Mouse (Mus musculus) liver, embryonic 15.5 days (tissue): ENCODE results near the gene Dnmbp. TPM values are rescaled to one million over a fixed set of nuclear protein-coding genes. Genes with fewer than 3 reads are reported as not detected.

Experiments
- ATAC-seq: fragments of 200-750 bp; cut with Nextera tagmentation; 2 replicates; pipeline ENCODE4 v1.8.0; 2017; ENCODE audit warnings: moderate number of reproducible peaks, mild to moderate bottlenecking, moderate library complexity; ENCODE audit not compliant: insufficient read depth
- H3K27ac ChIP-seq: fragments of 300-500 bp; sonication (generic); replicated peaks from 2 replicates; pipeline ENCODE4 v1.5.1; 2015; ENCODE audit warnings: mild to moderate bottlenecking, inconsistent platforms
- H3K27me3 ChIP-seq: fragments of 300-500 bp; sonication (generic); 2 replicates; pipeline ENCODE4 v1.6.1; 2015; ENCODE audit warnings: mild to moderate bottlenecking, inconsistent platforms
- H3K36me3 ChIP-seq: fragments of 300-500 bp; sonication (generic); replicated peaks from 2 replicates; pipeline ENCODE4 v1.6.1; 2015; ENCODE audit warnings: moderate library complexity, mild to moderate bottlenecking, inconsistent platforms
- H3K4me1 ChIP-seq: fragments of 300-500 bp; sonication (generic); replicated peaks from 2 replicates; pipeline ENCODE4 v1.6.1; 2015; ENCODE audit warnings: inconsistent platforms
- H3K4me2 ChIP-seq: fragments of 300-500 bp; sonication (generic); 2 replicates; pipeline ENCODE4 v1.6.1; 2015; ENCODE audit warnings: moderate library complexity, mild to moderate bottlenecking, inconsistent platforms
- H3K4me3 ChIP-seq: fragments of 300-500 bp; sonication (generic); replicated peaks from 2 replicates; pipeline ENCODE4 v1.5.1; 2015; ENCODE audit warnings: mild to moderate bottlenecking, inconsistent platforms
- H3K9ac ChIP-seq: fragments of 300-500 bp; sonication (generic); 2 replicates; pipeline ENCODE4 v1.6.1; 2015; ENCODE audit warnings: moderate library complexity, mild to moderate bottlenecking, inconsistent platforms
- H3K9me3 ChIP-seq: fragments of 300-500 bp; sonication (generic); replicated peaks from 2 replicates; pipeline ENCODE4 v1.6.1; 2016; ENCODE audit warnings: inconsistent platforms
- WGBS: fragments of 180-500 bp; shearing (Covaris S2); methylation state at CpG from one replicate; pipeline ENCODE4 v1.1.7; 2015; ENCODE audit warnings: mixed read lengths; ENCODE audit not compliant: insufficient replicate concordance; 5-methylcytosine and 5-hydroxymethylcytosine counted together
- polyA plus RNA-seq: library from polyadenylated mRNA; unstranded; fragments of >200 nt; fragmentation: Nextera tagmentation; extraction: Ambion mirVana; gene quantifications from 2 replicates; pipeline ENCODE4 v1.2.1, GENCODE M21; 2015

Dnmbp gene
- polyA plus RNA-seq, 1 experiment from 2014 or later, result 2.5 TPM

DNA sequence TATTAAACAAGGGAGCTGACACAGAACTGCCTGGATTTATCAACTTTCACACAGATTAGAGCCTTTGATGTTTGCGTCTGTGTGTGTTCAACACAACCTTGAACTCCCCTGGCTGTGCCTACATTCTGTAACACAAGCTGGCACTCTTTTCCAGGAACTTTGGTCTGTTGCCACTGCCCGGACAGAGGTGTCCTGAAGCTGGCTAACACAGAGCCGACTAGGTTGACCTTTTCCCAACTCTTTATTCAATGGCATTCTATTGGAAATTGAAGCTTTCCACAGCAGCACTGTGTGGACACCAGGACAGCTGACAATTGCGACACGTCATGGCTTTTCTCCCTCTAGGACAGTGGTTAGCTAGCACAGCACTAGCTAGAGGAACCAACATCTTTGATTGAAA, 142.8 kb downstream of the Dnmbp start:
- H3K27me3 ChIP-seq, result no peaks in the 10 kb centered on the region
- no peaks in the 10 kb centered on the region; the same call in 1 of the 2 replicates for H3K36me3 ChIP-seq
- no peak overlapping the region for H3K4me3 ChIP-seq
- peaks cover 6% of the 10 kb centered on the region; the same call in 1 of the 2 replicates for H3K4me1 ChIP-seq
- H3K27ac ChIP-seq, result no peak overlapping the region
- H3K4me2 ChIP-seq, result no peak overlapping the region
- 44% methylated on average over 5 of the region's 5 CpGs for WGBS
- H3K9me3 ChIP-seq, result no peaks in the 10 kb centered on the region
- H3K9ac ChIP-seq, result no peak overlapping the region
- ATAC-seq, result peak; percentile 75

Other genes with a start within 250 kb of the Dnmbp start
- 8.9 and 11.4 TPM in 2 replicates for gene Cutc, start 187.2 kb downstream of the Dnmbp start, polyA plus RNA-seq
- gene Cox15, start 187.2 kb downstream of the Dnmbp start, polyA plus RNA-seq, result 4.4 and 4.5 TPM in 2 replicates
- 10.6 and 11.7 TPM in 2 replicates for gene Abcc2, start 158.0 kb downstream of the Dnmbp start, polyA plus RNA-seq
- gene Cpn1, start 46.4 kb upstream of the Dnmbp start, polyA plus RNA-seq, result 81.5 and 93.1 TPM in 2 replicates
- gene Cyp2c23, start 89.0 kb upstream of the Dnmbp start, polyA plus RNA-seq, result 26.7 and 31.2 TPM in 2 replicates
- gene Erlin1, start 129.6 kb upstream of the Dnmbp start, polyA plus RNA-seq, result 17.8 and 20.6 TPM in 2 replicates
- 19.4 and 20.2 TPM in 2 replicates for gene Chuk, start 167.3 kb upstream of the Dnmbp start, polyA plus RNA-seq
- gene Cwf19l1, start 195.7 kb upstream of the Dnmbp start, polyA plus RNA-seq, result 14.7 and 16.9 TPM in 2 replicates
- 33.1 and 35.1 TPM in 2 replicates for gene Bloc1s2, start 206.3 kb upstream of the Dnmbp start, polyA plus RNA-seq